Mouse (Mus musculus) embryonic facial prominence, embryonic 13.5 days (tissue): ENCODE results near the gene Tnni2. TPM values are rescaled to one million over a fixed set of nuclear protein-coding genes. Genes with fewer than 3 reads are reported as not detected.

Experiments
- ATAC-seq: fragments of 200-750 bp; cut with Nextera tagmentation; 2 replicates; pipeline ENCODE4 v1.8.0; 2017; ENCODE audit warnings: low read depth; ENCODE audit not compliant: insufficient number of reproducible peaks, insufficient read depth, low FRiP score, low TSS enrichment
- H3K27ac ChIP-seq: fragments of 300-500 bp; sonication (generic); 2 replicates; pipeline ENCODE4 v1.5.1; 2015; ENCODE audit warnings: moderate library complexity, mild to moderate bottlenecking, inconsistent platforms
- H3K27me3 ChIP-seq: fragments of 300-500 bp; sonication (generic); 2 replicates; pipeline ENCODE4 v1.6.1; 2015; ENCODE audit warnings: mild to moderate bottlenecking, inconsistent platforms
- H3K36me3 ChIP-seq: fragments of 300-500 bp; sonication (generic); 2 replicates; pipeline ENCODE4 v1.6.1; 2015; ENCODE audit warnings: mild to moderate bottlenecking, inconsistent platforms
- H3K4me1 ChIP-seq: fragments of 300-500 bp; sonication (generic); 2 replicates; pipeline ENCODE4 v1.6.1; 2015; ENCODE audit warnings: inconsistent platforms
- H3K4me2 ChIP-seq: fragments of 300-500 bp; sonication (generic); 2 replicates; pipeline ENCODE4 v1.6.1; 2015; ENCODE audit warnings: moderate library complexity, mild to moderate bottlenecking, inconsistent platforms
- H3K4me3 ChIP-seq: fragments of 300-500 bp; sonication (generic); 2 replicates; pipeline ENCODE4 v1.5.1; 2015; ENCODE audit warnings: mild to moderate bottlenecking, inconsistent platforms
- H3K9ac ChIP-seq: fragments of 300-500 bp; sonication (generic); 2 replicates; pipeline ENCODE4 v1.6.1; 2015; ENCODE audit warnings: mild to moderate bottlenecking, inconsistent platforms
- H3K9me3 ChIP-seq: fragments of 300-500 bp; sonication (generic); 2 replicates; pipeline ENCODE4 v1.6.1; 2016; ENCODE audit warnings: inconsistent platforms
- whole genome bisulfite sequencing: fragments of 180-500 bp; shearing (Covaris S2); methylation state at CpG from one replicate; pipeline ENCODE4 v1.1.7; 2015; ENCODE audit warnings: mixed read lengths; 5-methylcytosine and 5-hydroxymethylcytosine counted together
- polyA plus RNA-seq: library from polyadenylated mRNA; unstranded; fragments of >200 nt; fragmentation: Nextera tagmentation; extraction: Ambion mirVana; gene quantifications from 2 replicates; pipeline ENCODE4 v1.2.1, GENCODE M21; 2015

Tnni2 gene
- polyA plus RNA-seq, 1 experiment from 2014 or later: 7.7 TPM

GRCm38 (mm10) chr7:142407935-142408334 lies 33.7 kb upstream of the Tnni2 start:
- H3K27ac ChIP-seq: no peak overlapping the region
- no peak overlapping the region for H3K4me3 ChIP-seq
- no peaks in the 10 kb centered on the region for H3K36me3 ChIP-seq
- ATAC-seq: no peak
- no peaks in the 10 kb centered on the region for H3K4me1 ChIP-seq
- H3K27me3 ChIP-seq: no peaks in the 10 kb centered on the region
- WGBS: 57% methylated on average over 4 of the region's 4 CpGs
- no peaks in the 10 kb centered on the region for H3K9me3 ChIP-seq
- H3K9ac ChIP-seq: no peak overlapping the region
- no peak overlapping the region for H3K4me2 ChIP-seq

GRCm38 (mm10) chr7:142408686-142409085 lies 32.9 kb upstream of the Tnni2 start:
- Histone ChIP-seq H3K4me3 (no peak overlapping the region), H3K36me3 (no peaks in the 10 kb centered on the region), H3K27ac (no peak overlapping the region), H3K4me1 (no peaks in the 10 kb centered on the region), H3K9me3 (no peaks in the 10 kb centered on the region), H3K4me2 (no peak overlapping the region), H3K27me3 (no peaks in the 10 kb centered on the region), H3K9ac (no peak overlapping the region)
- no peak for ATAC-seq
- 91% methylated on average over 8 of the region's 8 CpGs for WGBS

GRCm38 (mm10) chr7:142409603-142410002 lies 32.0 kb upstream of the Tnni2 start:
- Histone ChIP-seq H3K4me2 (no peak overlapping the region), H3K9me3 (no peaks in the 10 kb centered on the region), H3K27ac (no peak overlapping the region), H3K9ac (no peak overlapping the region), H3K27me3 (no peaks in the 10 kb centered on the region), H3K4me3 (no peak overlapping the region), H3K36me3 (no peaks in the 10 kb centered on the region), H3K4me1 (no peaks in the 10 kb centered on the region)
- ATAC-seq: no peak
- 81% methylated on average over 3 of the region's 3 CpGs for WGBS

GRCm38 (mm10) chr7:142413285-142413684 lies 28.3 kb upstream of the Tnni2 start:
- whole genome bisulfite sequencing: 89% methylated on average over 6 of the region's 6 CpGs
- H3K4me1 ChIP-seq: no peaks in the 10 kb centered on the region
- no peak overlapping the region for H3K4me3 ChIP-seq
- no peak overlapping the region for H3K27ac ChIP-seq
- H3K36me3 ChIP-seq: no peaks in the 10 kb centered on the region
- ATAC-seq: no peak
- no peaks in the 10 kb centered on the region for H3K9me3 ChIP-seq
- no peak overlapping the region for H3K9ac ChIP-seq
- no peak overlapping the region for H3K4me2 ChIP-seq
- H3K27me3 ChIP-seq: no peaks in the 10 kb centered on the region

- Histone ChIP-seq H3K27me3 (no peaks in the 10 kb centered on the region), H3K27ac (no peak overlapping the region), H3K4me2 (no peak overlapping the region), H3K4me1 (no peaks in the 10 kb centered on the region), H3K36me3 (no peaks in the 10 kb centered on the region), H3K9ac (no peak overlapping the region), H3K4me3 (no peak overlapping the region), H3K9me3 (no peaks in the 10 kb centered on the region)
- 58% methylated on average over 4 of the region's 4 CpGs for WGBS
- ATAC-seq: no peak
Measured at GRCm38 (mm10) chr7:142415314-142415713, 26.3 kb upstream of the Tnni2 start.

- Histone ChIP-seq H3K9ac (no peak overlapping the region), H3K4me2 (no peak overlapping the region), H3K36me3 (no peaks in the 10 kb centered on the region), H3K27ac (no peak overlapping the region), H3K4me1 (no peaks in the 10 kb centered on the region), H3K9me3 (no peaks in the 10 kb centered on the region), H3K27me3 (no peaks in the 10 kb centered on the region), H3K4me3 (no peak overlapping the region)
- ATAC-seq: no peak
- WGBS: 65% methylated on average over 3 of the region's 3 CpGs
Measured at GRCm38 (mm10) chr7:142416225-142416624, 25.4 kb upstream of the Tnni2 start.

GRCm38 (mm10) chr7:142418027-142418426 lies 23.6 kb upstream of the Tnni2 start:
- Histone ChIP-seq H3K9ac (no peak overlapping the region), H3K4me1 (no peaks in the 10 kb centered on the region), H3K9me3 (no peaks in the 10 kb centered on the region), H3K4me3 (no peak overlapping the region), H3K4me2 (no peak overlapping the region), H3K27ac (no peak overlapping the region), H3K36me3 (no peaks in the 10 kb centered on the region), H3K27me3 (no peaks in the 10 kb centered on the region)
- WGBS: 89% methylated on average over 2 of the region's 2 CpGs
- no peak for ATAC-seq

- Histone ChIP-seq H3K9me3 (no peaks in the 10 kb centered on the region), H3K4me2 (no peak overlapping the region), H3K27ac (no peak overlapping the region), H3K36me3 (no peaks in the 10 kb centered on the region), H3K9ac (no peak overlapping the region), H3K4me3 (no peak overlapping the region), H3K4me1 (no peaks in the 10 kb centered on the region), H3K27me3 (no peaks in the 10 kb centered on the region)
- WGBS: 88% methylated on average over 8 of the region's 8 CpGs
- no peak for ATAC-seq
Measured at GRCm38 (mm10) chr7:142418679-142419078, 22.9 kb upstream of the Tnni2 start.

GRCm38 (mm10) chr7:142419887-142420286 lies 21.7 kb upstream of the Tnni2 start:
- Histone ChIP-seq H3K27ac (no peak overlapping the region), H3K4me3 (no peak overlapping the region), H3K4me2 (no peak overlapping the region), H3K9ac (no peak overlapping the region), H3K9me3 (no peaks in the 10 kb centered on the region), H3K4me1 (no peaks in the 10 kb centered on the region), H3K27me3 (no peaks in the 10 kb centered on the region), H3K36me3 (no peaks in the 10 kb centered on the region)
- WGBS: 82% methylated on average over 5 of the region's 5 CpGs
- ATAC-seq: no peak

GRCm38 (mm10) chr7:142421826-142422225 lies 19.8 kb upstream of the Tnni2 start:
- H3K4me1 ChIP-seq: no peaks in the 10 kb centered on the region
- 67% methylated on average over 2 of the region's 2 CpGs for WGBS
- no peak overlapping the region for H3K27ac ChIP-seq
- ATAC-seq: no peak
- no peak overlapping the region for H3K4me3 ChIP-seq
- no peaks in the 10 kb centered on the region for H3K27me3 ChIP-seq
- H3K4me2 ChIP-seq: no peak overlapping the region
- no peaks in the 10 kb centered on the region for H3K9me3 ChIP-seq
- H3K36me3 ChIP-seq: no peaks in the 10 kb centered on the region
- no peak overlapping the region for H3K9ac ChIP-seq

GRCm38 (mm10) chr7:142425641-142426213 lies 15.9 kb upstream of the Tnni2 start:
- Histone ChIP-seq H3K9ac (no peak overlapping the region), H3K36me3 (no peaks in the 10 kb centered on the region), H3K4me3 (no peak overlapping the region), H3K4me1 (peaks cover 28% of the 10 kb centered on the region), H3K4me2 (no peak overlapping the region), H3K27me3 (no peaks in the 10 kb centered on the region), H3K27ac (no peak overlapping the region), H3K9me3 (no peaks in the 10 kb centered on the region)
- ATAC-seq: no peak
- 59% methylated on average over 11 of the region's 11 CpGs for WGBS

GRCm38 (mm10) chr7:142428213-142428612 lies 13.4 kb upstream of the Tnni2 start:
- Histone ChIP-seq H3K36me3 (no peaks in the 10 kb centered on the region), H3K9me3 (no peaks in the 10 kb centered on the region), H3K9ac (no peak overlapping the region), H3K4me1 (peaks cover 38% of the 10 kb centered on the region), H3K4me3 (no peak overlapping the region), H3K4me2 (no peak overlapping the region), H3K27ac (peak overlapping the region; percentile 48; the same call in 1 of the 2 replicates), H3K27me3 (no peaks in the 10 kb centered on the region)
- no peak for ATAC-seq
- WGBS: 6% methylated on average over 7 of the region's 7 CpGs
